Mouse (Mus musculus): ENCODE results near the gene Dazap2. TPM values are rescaled to one million over a fixed set of nuclear protein-coding genes. Genes with fewer than 3 reads are reported as not detected.
A peak's percentile ranks its signal among the peaks of the same experiment; 100 is the strongest.

Dazap2 gene
- total RNA-seq (2014; rRNA removed; ENCODE audit: low replicate concordance) (234 and 284 TPM in 2 replicates), polyA plus RNA-seq (2015; fragmentation: Nextera tagmentation; extraction: Ambion mirVana) (213 and 214 TPM in 2 replicates)

DNA sequence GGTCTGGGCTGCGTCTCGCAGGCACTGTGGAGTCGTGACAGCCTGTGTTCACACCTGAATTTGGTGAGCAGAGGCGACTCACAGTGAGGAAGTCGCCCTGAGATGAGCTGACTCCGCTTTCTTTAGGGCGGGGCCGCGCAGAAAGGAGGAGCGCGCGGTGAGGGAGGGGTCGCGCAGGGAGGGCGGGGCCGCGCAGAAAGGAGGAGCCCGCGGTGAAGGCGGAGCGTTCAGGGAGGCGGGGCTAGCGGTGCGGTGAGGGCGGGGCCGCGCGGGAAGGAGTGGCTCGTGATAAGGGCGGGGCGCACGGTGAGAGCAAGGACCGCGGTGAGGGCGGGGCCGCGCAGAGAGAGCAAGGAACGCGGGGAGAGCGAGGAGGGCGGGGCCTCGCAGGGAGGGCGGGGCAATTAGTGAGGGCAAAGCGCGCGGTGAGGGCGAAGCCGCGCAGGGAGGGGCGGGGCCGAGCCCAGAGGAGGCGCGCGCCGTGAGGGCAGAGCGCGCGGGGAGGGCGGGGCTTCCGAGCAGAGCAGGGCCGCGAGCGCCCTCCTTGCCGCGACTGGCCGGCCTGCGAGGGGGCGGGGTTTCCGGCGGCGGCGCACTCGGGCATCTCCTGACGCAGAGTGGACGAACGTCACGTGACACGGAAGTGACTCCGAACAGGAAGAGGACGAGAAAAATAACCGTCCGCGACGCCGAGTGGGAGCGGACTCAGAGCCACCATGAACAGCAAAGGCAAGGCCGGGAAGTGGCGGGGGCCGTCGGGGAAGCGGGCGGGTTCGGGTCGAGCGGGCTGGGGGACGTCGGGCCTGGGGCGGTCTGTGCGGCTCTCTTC is at the start of gene Dazap2:
Dazap2 (plus strand) TSS at position 354 of the 829 bp plus-strand sequence.
- Histone ChIP-seq H3K4me1 (ENCODE audit: control insufficient read depth, insufficient read depth) (peaks cover 8% of the 10 kb centered on the region; the same call in 1 of the 2 replicates), H3K4me3 (ENCODE audit: low read depth, low read length) (peak within 1 kb of the TSS; percentile 91), H3K36me3 (replicated peaks; ENCODE audit: control insufficient read depth, insufficient read depth, low read length) (peaks cover 29% of the 10 kb centered on the region), H3K9ac (replicated peaks; ENCODE audit: low read depth, low read length) (peak within 1 kb of the TSS; percentile 92), H3K9me3 (replicated peaks; ENCODE audit: control insufficient read depth, low read length) (no peaks in the 10 kb centered on the region), H3K27ac (ENCODE audit: low read depth) (peak within 1 kb of the TSS; percentile 99), H3K4me2 (ENCODE audit: low read depth, low read length) (peak within 1 kb of the TSS; percentile 84), H3K27me3 (ENCODE audit: control insufficient read depth, insufficient read depth, low read length) (0 out of 2 replicates have a peak, but pooled peaks cover 3% of the 10 kb centered on the region)
- no peak for TF ChIP-seq CTCF (IDR thresholded peaks at IDR 0.05; ENCODE audit: low read depth)
- no peak; the same call in 1 of the 2 replicates for TF ChIP-seq EP300 (IDR thresholded peaks at IDR 0.05; ENCODE audit: low read depth)
- DNase-seq (ENCODE audit: low spot score) (peak; percentile 99), ATAC-seq (ENCODE audit: insufficient read depth, low read depth) (peak; percentile 85)
- under 1% methylated on average over 85 of the region's 99 CpGs for WGBS

GRCm38 (mm10) chr15:100566531-100566930 is 48.6 kb upstream of the Dazap2 start:
- H3K4me1 ChIP-seq (ENCODE audit: control insufficient read depth, insufficient read depth): no peaks in the 10 kb centered on the region
- H3K36me3 ChIP-seq (replicated peaks; ENCODE audit: control insufficient read depth, insufficient read depth, low read length): no peaks in the 10 kb centered on the region
- no peak for ATAC-seq (ENCODE audit: insufficient read depth, low read depth)

GRCm38 (mm10) chr15:100569239-100569638 is 45.9 kb upstream of the Dazap2 start:
- no peaks in the 10 kb centered on the region for H3K9me3 ChIP-seq (replicated peaks; ENCODE audit: control insufficient read depth, low read length)
- 75% methylated on average over 3 of the region's 3 CpGs for WGBS
- 0 out of 2 replicates have a peak, but pooled peaks cover 2% of the 10 kb centered on the region for H3K4me1 ChIP-seq (ENCODE audit: control insufficient read depth, insufficient read depth)
- H3K27ac ChIP-seq (ENCODE audit: low read depth): no peak overlapping the region
- H3K27me3 ChIP-seq (ENCODE audit: control insufficient read depth, insufficient read depth, low read length): no peaks in the 10 kb centered on the region
- no peak for DNase-seq (ENCODE audit: low spot score)
- H3K9ac ChIP-seq (replicated peaks; ENCODE audit: low read depth, low read length): no peak overlapping the region
- no peaks in the 10 kb centered on the region for H3K36me3 ChIP-seq (replicated peaks; ENCODE audit: control insufficient read depth, insufficient read depth, low read length)
- no peak overlapping the region for H3K4me3 ChIP-seq (ENCODE audit: low read depth, low read length)
- TF ChIP-seq EP300 (IDR thresholded peaks at IDR 0.05; ENCODE audit: low read depth) (no peak), CTCF (IDR thresholded peaks at IDR 0.05; ENCODE audit: low read depth) (no peak)
- H3K4me2 ChIP-seq (ENCODE audit: low read depth, low read length): no peak overlapping the region
- no peak for ATAC-seq (ENCODE audit: insufficient read depth, low read depth)

More at GRCm38 (mm10) chr15:100566531-100566930, 48.6 kb upstream of the Dazap2 start:
- no peak for DNase-seq (ENCODE audit: low spot score)
- no peak overlapping the region for H3K4me3 ChIP-seq (ENCODE audit: low read depth, low read length)
- no peaks in the 10 kb centered on the region for H3K9me3 ChIP-seq (replicated peaks; ENCODE audit: control insufficient read depth, low read length)
- WGBS: 67% methylated on average over 2 of the region's 2 CpGs
- no peaks in the 10 kb centered on the region for H3K27me3 ChIP-seq (ENCODE audit: control insufficient read depth, insufficient read depth, low read length)
- H3K27ac ChIP-seq (ENCODE audit: low read depth): no peak overlapping the region
- TF ChIP-seq CTCF (IDR thresholded peaks at IDR 0.05; ENCODE audit: low read depth): no peak
- no peak for TF ChIP-seq EP300 (IDR thresholded peaks at IDR 0.05; ENCODE audit: low read depth)
- no peak overlapping the region for H3K4me2 ChIP-seq (ENCODE audit: low read depth, low read length)
- H3K9ac ChIP-seq (replicated peaks; ENCODE audit: low read depth, low read length): no peak overlapping the region

- TF ChIP-seq CTCF (IDR thresholded peaks at IDR 0.05; ENCODE audit: low read depth) (no peak), EP300 (IDR thresholded peaks at IDR 0.05; ENCODE audit: low read depth) (no peak)
- Histone ChIP-seq H3K4me1 (ENCODE audit: control insufficient read depth, insufficient read depth) (0 out of 2 replicates have a peak, but pooled peaks cover 5% of the 10 kb centered on the region), H3K9ac (replicated peaks; ENCODE audit: low read depth, low read length) (no peak overlapping the region), H3K9me3 (replicated peaks; ENCODE audit: control insufficient read depth, low read length) (no peaks in the 10 kb centered on the region), H3K4me3 (ENCODE audit: low read depth, low read length) (no peak overlapping the region), H3K4me2 (ENCODE audit: low read depth, low read length) (no peak overlapping the region; the same call in 1 of the 2 replicates), H3K27ac (ENCODE audit: low read depth) (peak overlapping the region; percentile 61), H3K27me3 (ENCODE audit: control insufficient read depth, insufficient read depth, low read length) (no peaks in the 10 kb centered on the region), H3K36me3 (replicated peaks; ENCODE audit: control insufficient read depth, insufficient read depth, low read length) (peaks cover 11% of the 10 kb centered on the region; the same call in 1 of the 2 replicates)
- WGBS: 28% methylated on average over 6 of the region's 6 CpGs
- ATAC-seq (ENCODE audit: insufficient read depth, low read depth): peak; percentile 81
- DNase-seq (ENCODE audit: low spot score): peak; percentile 41
Observed at GRCm38 (mm10) chr15:100573946-100574345, 41.2 kb upstream of the Dazap2 start.

- peak overlapping the region; percentile 61 for H3K27ac ChIP-seq (ENCODE audit: low read depth)
- no peaks in the 10 kb centered on the region for H3K27me3 ChIP-seq (ENCODE audit: control insufficient read depth, insufficient read depth, low read length)
- peak; percentile 20; the same call in 1 of the 2 replicates for ATAC-seq (ENCODE audit: insufficient read depth, low read depth)
Observed at GRCm38 (mm10) chr15:100574378-100574777, 40.8 kb upstream of the Dazap2 start.

More at GRCm38 (mm10) chr15:100574378-100574777, 40.8 kb upstream of the Dazap2 start:
- Histone ChIP-seq H3K4me3 (ENCODE audit: low read depth, low read length) (no peak overlapping the region), H3K9ac (replicated peaks; ENCODE audit: low read depth, low read length) (no peak overlapping the region), H3K4me2 (ENCODE audit: low read depth, low read length) (no peak overlapping the region; the same call in 1 of the 2 replicates), H3K9me3 (replicated peaks; ENCODE audit: control insufficient read depth, low read length) (no peaks in the 10 kb centered on the region), H3K36me3 (replicated peaks; ENCODE audit: control insufficient read depth, insufficient read depth, low read length) (peaks cover 11% of the 10 kb centered on the region; the same call in 1 of the 2 replicates), H3K4me1 (ENCODE audit: control insufficient read depth, insufficient read depth) (0 out of 2 replicates have a peak, but pooled peaks cover 5% of the 10 kb centered on the region)
- DNase-seq (ENCODE audit: low spot score): no peak
- TF ChIP-seq CTCF (IDR thresholded peaks at IDR 0.05; ENCODE audit: low read depth) (no peak), EP300 (IDR thresholded peaks at IDR 0.05; ENCODE audit: low read depth) (no peak)
- 60% methylated on average over 2 of the region's 2 CpGs for WGBS

All from heart, postnatal 0 days (tissue).